Mouse (Mus musculus): ENCODE measurements around the gene Mpp5.

GRCm38 (mm10) chr12:78890062-78890461 lies 141.4 kb downstream of the Mpp5 start:
- no peak for TF ChIP-seq CTCF (IDR thresholded peaks at IDR 0.05; ENCODE audit: control insufficient read depth, insufficient read depth, insufficient read length)
- no peak for TF ChIP-seq USF1 (IDR thresholded peaks at IDR 0.05; ENCODE audit: low read depth)
- no peak for TF ChIP-seq MYOD1 (IDR thresholded peaks at IDR 0.05; ENCODE audit: control insufficient read depth, insufficient read length, low read depth)
